Mouse (Mus musculus) retina, embryonic 14.5 days (tissue): ENCODE data around the gene Lrrn3.

Source experiments
- DNase-seq: peaks from one replicate; pipeline ENCODE4 v3.0.0-alpha.2; 2015; ENCODE audit warnings: low spot score

Lrrn3 gene

DNA sequence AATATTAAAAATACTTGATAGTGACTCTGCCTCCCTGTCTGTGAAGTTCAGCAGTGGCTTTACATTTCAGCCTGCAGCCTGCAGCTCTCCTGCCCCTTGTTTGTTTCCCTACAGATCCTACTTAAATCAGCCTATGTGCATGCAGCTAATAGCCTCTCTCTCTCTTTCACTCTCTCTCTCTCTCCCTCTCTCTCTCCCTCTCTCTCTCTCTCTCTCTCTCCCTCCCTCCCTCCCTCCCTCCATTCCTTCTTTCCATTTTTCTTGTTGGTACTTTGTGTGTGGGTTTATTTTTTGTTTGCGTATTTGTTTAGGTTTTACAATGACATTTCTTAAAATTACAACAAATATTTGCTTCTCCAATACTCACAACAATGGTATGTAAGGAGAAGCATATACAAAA is at the start of gene Lrrn3:
Gene Lrrn3, minus strand, starts transcription at position 101 of the 400 bp plus-strand sequence.
- DNase-seq = no peak

DNA sequence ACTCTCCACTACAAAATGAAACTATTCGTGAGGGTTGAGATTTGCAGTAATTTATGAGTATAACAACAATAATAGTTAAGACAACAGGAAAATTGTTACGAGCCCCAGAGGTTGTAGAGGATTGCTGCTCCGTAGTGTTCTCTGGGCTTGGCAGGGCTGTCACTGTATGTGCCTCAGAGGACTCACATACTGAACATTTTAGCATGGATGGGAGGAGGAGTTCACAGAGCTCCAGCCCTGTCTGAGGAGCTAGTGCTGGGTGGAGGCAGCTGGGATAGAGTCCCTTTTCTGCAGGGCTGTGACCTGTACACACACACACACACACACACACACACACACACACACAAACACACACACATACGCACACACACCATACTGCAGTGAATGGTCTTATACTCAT is 42.2 kb upstream of the Lrrn3 start:
- no peak for DNase-seq

GRCm38 (mm10) chr12:41526688-41527087 is 40.5 kb upstream of the Lrrn3 start:
- DNase-seq = peak; percentile 18

DNA sequence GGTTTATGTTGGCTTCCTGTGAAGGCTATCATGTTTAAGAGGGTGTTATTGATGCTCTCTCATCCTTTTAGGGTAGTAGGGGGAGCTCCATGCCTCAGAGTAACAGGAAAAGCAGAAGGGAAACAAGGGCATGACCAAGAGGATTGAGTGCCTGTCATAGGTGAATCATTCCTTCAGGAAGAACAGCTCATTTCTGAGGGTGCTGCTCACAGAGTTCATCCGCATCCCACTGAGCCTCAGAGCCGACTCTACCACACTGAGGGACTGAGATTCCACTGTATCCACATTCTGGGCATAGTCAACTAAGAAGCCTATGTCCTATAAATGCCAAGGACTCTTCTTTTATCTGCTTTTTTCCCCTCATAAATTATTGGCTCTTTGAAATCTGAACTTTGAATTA is 35.4 kb upstream of the Lrrn3 start:
- DNase-seq = no peak

DNA sequence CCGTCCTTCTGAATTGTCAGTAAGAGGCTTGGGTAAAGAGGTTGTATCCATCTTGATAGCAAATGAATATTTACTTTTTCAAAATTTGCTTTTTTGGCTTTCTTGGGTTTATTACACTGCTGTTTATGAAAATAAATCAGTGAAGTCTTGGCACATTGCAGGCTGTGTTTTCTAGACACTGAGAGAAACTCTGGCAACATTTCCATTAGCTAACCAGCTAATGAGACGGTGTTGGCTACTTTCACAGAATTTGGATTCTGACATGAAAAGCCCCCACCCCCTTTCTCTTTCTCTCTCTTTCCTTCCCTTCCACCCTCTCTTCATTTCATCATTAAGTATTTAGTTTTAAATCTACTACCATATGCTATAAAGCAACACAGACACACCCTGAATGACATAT is 34.1 kb upstream of the Lrrn3 start:
- DNase-seq = no peak

DNA sequence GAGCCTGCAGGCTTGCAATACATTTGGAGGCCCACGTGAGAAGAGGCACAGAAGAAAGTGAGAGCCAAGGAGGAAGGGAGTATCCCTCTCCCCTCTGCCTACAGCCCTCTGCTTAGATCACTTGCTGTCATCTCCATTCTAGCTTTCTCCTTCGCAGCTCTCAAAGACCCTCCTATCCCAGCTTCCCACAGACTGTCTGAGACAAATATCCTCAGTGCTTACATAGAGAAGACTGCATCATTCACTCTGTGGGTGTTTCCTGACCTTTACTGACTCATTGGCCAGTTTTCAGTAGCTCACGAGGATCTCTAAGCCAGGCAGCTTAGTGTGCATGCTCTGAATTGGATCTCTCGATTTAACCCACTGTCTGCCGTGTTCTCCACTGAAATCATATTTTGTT is 32.7 kb upstream of the Lrrn3 start:
- DNase-seq = no peak

GRCm38 (mm10) chr12:41510588-41510987 is 24.4 kb upstream of the Lrrn3 start:
- DNase-seq = no peak

DNA sequence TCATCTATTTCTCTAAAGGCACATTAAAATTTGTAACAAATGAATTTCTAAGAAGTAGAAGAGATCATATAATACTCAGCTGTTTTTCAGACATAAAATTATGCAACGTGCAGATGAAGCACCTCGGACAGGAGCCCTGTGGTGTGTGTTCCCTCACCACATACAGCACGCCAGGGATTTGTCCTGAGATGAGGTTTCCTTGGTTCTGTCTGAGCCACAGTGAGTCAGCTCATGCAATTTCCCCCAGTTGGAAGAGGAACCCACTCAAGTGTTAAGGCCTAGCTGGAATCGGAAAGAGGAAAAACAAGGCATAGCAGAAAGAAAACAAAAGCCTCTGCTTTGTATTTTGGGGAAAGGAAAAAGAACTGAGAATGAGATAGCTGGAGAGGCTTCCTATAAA is 22.4 kb upstream of the Lrrn3 start:
- DNase-seq = no peak

DNA sequence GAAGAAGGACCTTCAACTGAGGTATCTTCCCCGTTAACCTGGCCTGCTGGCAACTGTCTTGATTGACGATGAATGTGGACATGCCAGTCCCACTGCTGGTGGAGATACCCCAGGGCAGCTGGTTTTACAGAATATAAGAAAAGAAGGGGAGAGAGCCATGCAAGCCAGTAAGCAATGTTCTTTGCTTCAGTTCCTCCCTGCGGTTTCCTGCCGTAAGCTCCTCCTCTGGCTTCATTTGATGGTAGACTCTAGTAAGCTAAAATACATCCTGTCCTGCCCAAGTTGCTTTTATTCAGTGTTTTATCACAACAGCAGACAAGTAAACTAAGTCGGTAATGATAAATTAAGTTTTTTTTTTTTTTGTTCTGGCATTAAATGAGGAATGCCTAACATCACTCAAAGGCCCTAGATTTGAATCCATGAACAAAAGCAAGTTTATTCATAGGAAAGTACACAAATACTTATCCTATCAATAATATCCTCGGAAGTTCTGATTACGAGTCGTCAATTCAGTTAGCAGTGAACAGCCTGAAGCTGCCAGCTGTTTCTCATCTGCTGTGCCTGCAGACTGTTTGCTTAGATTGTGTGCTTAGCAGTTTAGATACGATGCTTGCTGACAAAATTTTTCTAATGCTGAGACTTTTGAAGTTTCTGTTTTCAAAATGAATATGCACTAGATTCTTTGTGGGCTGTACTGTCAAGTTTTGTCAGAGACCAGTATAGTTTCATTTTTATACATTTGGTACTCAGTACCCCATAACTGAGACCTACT is 14.0 kb upstream of the Lrrn3 start:
- no peak for DNase-seq

DNA sequence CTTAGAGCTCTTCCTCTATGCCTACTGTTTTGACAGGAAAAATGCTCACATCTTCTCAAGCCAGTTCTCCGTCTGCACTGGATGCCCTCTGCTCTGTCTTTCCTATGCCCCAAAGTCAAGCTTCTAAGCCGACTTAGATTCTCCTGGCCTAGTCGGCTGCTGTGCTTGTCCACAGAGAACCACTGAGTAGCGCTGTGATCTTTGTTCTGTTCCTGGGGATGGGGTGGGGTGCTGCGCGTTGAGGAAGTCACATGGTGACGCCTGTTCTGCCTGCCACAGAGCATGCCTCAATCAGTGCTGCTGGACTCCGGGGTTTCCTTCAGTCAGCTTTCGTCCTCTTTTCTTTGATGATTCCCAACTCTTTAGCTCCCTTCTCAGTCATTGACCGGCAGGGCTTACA is 8.4 kb upstream of the Lrrn3 start:
- peak; percentile 11 for DNase-seq

GRCm38 (mm10) chr12:41487005-41487404 is 774 bp upstream of the Lrrn3 start:
- DNase-seq = peak; percentile 83

- DNase-seq = peak; percentile 77
These were observed 567 bp downstream of the Lrrn3 start for GRCm38 (mm10) chr12:41485512-41486215.

GRCm38 (mm10) chr12:41484689-41485511 is 1.3 kb downstream of the Lrrn3 start:
- DNase-seq = peak; percentile 52

- DNase-seq = peak; percentile 49
These were observed 2.4 kb downstream of the Lrrn3 start for GRCm38 (mm10) chr12:41483593-41484451.

- no peak for DNase-seq
These were observed 3.1 kb downstream of the Lrrn3 start for GRCm38 (mm10) chr12:41483091-41483592.

DNA sequence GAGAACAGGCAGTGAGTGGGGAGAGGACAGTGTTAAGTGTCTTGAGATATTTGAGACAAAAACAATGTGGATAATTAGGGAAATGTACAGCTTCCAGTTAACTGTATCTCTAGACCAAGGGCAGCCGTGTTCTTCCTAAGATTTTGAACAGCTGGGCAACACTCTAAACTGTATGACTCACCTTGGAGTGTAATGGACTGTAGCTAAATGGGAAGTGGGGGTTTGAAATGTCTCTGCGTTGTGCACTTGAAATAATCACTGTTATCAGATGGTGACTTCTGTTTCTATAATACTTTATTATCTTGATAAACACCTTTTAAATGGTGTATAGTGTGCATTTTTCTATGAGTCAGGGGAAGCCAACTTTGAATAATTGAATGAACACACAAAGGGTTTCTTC is 4.7 kb downstream of the Lrrn3 start:
- DNase-seq = no peak

GRCm38 (mm10) chr12:41469096-41469801 is 17.0 kb downstream of the Lrrn3 start:
- DNase-seq = no peak

DNA sequence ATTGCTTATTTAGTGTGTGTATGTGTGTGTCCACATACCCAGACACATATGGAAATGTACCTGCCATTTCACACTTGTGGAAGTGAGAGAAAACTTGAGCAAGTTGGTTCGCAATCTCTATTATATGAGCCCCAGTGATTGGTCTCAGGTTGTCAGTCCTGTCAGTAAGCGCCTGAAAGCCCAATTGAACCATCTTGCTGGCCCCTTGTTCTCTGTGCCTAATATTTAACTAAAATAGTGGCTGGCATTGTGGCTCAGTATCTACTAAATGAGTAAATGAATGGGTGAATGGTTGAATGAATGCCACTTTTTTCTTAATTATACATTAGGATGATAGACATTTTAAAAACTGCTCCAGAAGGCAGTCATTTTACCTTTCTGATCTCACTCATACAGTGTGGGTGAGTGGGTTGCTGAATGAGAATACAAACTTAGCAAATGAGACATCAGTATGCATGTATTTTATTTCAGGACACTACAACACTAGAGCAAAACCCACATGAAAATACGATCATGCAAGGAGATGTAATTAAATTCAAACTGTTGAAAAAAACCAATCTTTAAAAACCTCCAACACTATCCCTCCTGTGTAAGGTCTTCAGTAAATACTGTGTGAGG is 17.7 kb downstream of the Lrrn3 start:
- no peak for DNase-seq

DNA sequence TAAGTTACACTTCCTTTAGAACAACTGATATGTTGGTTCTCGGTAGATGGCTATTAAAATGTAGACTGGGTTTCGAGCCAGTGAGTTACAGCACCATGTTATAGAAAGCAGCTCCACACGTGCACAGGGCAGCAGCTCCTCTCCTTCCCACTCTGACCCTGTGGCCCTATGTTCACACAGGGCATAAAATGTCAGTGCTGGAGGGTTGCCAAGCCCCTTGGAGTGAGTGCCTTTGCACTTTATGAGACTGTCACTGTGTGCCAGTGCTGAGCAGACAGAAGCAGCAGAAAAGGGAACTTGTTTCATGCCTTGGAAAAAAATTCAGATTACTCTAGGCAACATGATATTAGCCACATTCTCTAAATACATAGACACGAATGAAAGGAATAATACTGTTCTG is 47.8 kb downstream of the Lrrn3 start:
- DNase-seq = no peak

GRCm38 (mm10) chr12:41436206-41436985 is 49.8 kb downstream of the Lrrn3 start:
- no peak for DNase-seq
